Mouse (Mus musculus): Measurements from ENCODE around the gene Gucy2d.

Gene Gucy2d

DNA sequence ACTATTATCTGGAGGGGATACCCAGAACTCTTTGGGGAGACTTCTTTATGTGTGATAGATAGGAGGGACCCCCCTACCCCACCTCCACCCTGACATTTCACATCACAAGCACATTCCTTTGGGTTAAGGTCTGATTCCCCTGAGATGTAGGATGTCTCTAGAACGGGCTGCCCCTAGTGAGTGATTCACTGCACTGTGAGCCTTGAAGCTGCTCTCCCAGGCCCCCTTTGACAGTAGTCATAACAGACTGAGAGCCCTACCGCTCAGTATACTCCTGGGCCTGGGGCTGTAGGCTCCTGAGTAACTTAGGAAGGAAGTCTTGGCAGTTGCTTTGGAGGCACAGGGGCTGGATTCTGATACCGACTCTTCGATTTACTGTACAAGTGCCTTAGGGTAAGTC, 50.1 kb downstream of the Gucy2d start:
- DNase-seq (ENCODE audit: low spot score in 2 of 2) = no peak

DNA sequence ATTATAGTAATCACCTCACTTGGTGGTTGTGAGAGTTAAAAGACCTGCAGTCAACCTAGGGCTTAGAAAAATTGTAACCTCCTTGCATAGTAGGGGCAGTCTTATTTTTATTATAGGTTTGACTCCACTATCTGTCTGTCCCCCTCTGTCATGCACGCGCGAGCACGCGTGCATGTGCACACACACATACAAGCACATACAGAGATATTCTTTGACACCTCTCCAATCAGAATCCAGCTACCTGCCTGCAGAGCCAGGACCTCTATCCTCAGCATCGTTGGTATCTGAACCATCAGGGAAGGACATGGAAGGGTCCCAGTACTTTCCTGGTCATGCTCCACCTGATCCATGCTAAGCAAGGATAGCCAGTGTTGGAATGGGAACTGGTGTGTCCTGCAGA, 50.7 kb downstream of the Gucy2d start:
- DNase-seq (ENCODE audit: low spot score in 2 of 2) = no peak

DNA sequence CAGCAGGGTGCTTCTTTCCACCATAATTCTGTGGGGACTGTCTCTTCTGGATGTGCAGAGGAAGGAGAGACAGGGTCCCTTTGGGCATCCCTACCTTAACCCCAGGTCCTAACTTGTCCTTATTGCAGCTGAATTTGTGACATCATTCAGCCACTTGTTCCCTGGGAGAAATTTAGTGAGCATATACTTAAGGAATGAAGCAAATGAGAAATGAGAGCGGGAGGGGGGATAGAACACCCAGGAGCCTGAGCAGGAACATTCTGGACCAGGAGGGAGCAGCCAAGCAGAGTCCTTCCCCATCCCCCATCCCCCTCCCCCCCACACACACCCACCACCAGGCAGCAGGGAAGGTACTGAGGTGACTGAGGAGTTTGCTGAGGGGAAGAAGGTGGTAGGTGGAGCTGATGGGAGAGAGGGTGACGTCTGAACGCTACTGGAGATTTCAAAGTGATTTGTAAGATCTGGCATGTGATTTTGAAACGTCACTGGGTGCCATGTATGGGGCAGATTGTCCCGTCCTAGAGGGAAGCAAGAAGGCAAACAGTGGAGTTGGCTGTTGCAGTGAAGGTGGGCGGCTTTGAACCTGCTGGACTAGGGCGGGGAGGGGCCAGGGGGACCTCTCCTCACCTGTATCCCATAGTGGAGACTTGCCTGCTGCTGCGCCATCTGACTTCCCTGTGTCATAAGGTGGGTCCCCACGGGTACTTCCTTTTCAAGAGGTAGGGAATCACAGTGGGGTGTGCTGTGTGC, 51.4 kb downstream of the Gucy2d start:
- DNase-seq (ENCODE audit: low spot score in 2 of 2) = no peak

DNA sequence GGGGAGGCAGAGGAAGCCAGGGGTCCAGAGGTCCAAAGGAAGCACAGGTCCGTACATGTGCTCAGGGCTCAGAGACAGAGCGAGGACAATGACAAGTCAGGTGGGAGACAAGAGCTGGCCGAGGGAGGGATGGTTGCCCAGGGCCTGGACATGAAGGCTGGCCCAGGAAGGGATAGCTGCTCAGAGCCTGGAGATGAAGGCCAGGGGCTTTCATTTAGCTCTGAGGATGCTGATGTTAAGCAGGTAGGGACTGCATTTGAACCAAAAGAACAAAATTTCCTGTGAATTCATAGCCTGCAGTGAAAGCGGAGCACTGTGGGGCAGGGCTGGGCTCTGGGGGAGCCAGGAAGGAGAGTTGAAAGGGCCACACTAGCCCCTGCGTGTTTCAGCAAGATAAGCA, 52.1 kb downstream of the Gucy2d start:
- DNase-seq (ENCODE audit: low spot score in 2 of 2) = no peak

DNA sequence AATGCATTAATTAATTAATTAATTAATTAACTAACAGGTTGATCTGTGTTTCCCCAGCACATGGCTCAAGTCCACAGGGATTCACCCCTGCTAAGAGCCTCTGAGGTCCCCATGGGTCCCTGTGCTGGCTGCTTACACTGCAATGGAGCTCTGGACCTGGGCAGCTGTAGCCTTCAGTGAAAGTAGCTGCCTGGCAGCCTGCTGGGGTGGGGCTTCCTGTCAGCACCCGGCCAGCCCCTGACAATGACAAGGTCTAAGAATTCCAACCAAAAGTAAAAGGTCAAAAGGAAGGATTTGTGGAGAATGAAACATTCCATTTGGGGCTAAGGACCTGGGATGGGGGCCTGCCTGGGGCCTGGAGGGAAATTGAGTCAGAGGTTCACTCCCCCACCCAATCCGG, 53.1 kb downstream of the Gucy2d start:
- DNase-seq (ENCODE audit: low spot score in 2 of 2) = no peak

DNA sequence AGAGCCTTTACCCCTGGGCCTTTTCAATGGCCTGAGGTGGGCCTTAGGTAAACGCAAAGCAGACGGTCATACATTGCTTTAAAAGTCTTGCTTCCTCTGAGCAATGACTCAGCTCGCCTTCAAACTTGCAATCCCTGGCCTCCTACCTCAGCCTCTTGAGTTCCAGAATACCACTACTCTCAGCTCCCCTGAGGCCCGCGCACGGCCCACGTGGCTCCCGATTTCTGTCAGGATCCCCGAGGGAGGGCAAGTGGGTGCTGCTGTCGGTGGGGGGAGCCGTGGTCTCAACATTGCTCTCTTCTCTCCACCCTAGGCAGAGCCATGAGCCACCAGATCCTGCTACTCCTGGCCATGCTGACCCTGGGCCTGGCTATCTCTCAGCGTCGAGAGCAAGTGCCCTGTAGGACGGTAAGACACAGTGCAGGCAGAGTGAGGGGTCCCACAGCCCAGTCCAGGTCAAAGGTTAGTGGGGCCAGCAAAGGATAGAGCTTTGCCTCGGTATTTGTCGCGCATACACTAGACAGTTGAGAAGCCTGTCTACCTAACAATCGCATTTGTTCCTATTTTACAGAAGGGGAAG, 53.8 kb downstream of the Gucy2d start:
- no peak for DNase-seq (ENCODE audit: low spot score in 2 of 2)

DNA sequence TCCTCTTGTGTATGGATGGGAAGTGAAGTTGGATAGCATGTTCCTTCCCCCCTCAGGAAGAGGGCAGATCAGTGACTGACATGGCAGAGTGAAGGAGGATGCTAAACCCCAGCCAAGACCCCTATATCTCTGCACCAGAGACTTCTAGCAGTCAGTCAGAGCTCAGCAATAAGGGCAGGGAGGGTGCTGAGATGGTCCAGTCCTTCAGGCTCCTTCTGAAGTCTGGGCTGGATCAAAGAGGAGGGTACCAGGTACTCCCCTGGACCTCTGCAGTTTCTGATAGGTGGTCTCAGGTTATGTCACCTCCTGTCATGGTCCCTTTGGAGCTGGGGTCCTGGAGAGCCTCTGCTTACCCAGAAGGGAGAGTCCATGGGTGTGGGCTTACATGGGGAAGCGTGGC, 55.4 kb downstream of the Gucy2d start:
- no peak for DNase-seq (ENCODE audit: low spot score in 2 of 2)

DNA sequence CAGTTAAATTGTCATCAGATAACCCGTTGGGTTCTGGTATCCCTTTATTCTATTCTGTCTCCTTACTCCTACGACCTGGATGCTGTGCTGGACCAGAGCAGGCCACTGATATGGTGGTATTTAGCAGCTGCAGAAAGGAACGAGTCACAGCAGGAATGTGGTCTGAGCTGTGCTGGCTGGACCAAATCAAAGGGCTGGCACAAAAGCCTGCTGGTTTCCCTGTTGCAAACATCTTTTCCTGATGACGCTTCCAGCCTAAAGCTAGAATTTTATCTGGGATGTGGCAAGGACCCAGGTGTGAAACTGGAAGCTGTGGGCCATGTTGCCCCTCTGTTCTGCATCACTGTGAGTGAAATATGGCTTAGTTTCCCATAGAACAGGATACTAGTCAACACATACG, 57.2 kb downstream of the Gucy2d start:
- DNase-seq (ENCODE audit: low spot score in 2 of 2) = no peak

DNA sequence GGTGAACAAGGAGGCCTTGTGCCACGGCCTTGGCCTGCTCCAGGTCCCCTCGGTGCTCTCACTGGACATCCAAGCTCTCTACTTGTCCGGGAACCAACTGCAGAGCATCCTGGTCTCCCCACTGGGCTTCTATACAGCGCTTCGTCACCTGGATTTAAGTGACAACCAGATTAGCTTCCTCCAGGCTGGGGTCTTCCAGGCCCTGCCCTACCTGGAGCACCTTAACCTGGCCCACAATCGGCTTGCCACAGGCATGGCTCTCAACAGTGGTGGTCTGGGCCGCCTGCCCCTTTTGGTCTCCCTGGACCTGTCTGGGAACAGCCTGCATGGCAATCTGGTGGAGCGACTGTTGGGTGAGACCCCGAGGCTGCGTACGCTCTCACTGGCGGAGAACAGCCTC, 57.9 kb downstream of the Gucy2d start:
- no peak for DNase-seq (ENCODE audit: low spot score in 2 of 2)

DNA sequence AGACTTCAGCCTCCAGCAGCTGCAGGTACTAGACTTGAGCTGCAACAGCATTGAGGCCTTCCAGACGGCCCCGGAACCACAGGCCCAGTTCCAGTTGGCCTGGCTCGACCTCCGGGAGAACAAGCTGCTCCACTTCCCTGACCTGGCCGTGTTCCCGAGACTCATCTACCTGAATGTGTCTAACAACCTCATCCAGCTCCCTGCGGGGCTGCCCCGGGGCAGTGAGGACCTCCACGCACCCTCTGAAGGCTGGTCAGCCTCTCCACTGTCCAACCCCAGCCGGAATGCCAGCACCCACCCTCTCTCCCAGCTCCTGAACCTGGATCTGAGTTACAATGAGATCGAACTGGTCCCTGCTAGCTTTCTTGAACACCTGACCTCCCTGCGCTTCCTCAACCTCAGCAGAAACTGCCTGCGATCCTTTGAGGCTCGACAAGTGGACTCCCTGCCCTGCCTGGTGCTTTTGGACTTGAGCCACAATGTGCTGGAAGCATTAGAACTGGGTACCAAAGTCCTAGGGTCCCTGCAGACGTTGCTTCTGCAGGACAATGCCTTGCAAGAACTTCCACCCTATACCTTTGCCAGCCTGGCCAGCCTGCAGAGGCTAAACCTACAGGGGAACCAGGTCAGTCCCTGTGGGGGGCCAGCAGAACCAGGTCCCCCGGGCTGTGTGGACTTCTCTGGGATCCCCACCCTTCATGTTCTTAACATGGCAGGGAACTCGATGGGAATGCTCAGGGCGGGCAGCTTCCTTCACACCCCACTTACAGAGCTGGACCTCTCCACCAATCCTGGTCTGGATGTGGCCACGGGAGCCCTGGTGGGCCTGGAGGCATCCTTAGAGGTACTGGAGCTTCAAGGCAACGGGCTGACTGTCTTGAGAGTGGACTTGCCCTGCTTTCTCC, 58.7 kb downstream of the Gucy2d start:
- no peak for DNase-seq (ENCODE audit: low spot score in 2 of 2)

DNA sequence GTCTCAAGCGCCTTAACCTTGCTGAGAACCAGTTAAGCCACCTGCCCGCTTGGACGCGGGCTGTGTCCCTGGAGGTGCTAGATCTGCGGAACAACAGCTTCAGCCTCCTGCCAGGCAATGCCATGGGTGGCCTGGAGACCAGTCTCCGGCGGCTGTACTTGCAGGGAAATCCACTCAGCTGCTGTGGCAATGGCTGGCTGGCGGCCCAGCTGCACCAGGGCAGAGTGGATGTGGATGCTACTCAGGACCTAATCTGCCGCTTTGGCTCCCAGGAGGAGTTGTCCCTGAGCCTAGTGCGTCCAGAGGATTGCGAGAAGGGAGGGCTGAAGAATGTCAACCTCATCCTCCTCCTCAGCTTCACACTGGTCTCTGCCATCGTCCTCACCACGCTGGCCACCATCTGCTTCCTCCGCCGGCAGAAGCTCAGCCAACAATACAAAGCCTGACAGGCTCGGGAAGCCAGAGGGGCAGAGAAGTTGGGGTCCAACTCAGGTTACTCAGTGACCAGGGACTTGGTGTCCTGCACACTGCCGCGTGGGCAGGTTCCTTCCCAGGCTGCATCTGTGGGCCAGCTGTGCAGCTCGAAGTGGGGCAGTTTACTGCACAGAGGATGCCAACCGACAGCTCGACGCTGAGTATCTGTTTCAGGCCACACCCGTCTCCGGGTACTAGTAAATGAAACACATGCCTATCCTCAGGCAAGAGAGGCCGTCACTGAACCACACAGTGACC, 59.5 kb downstream of the Gucy2d start:
- DNase-seq (ENCODE audit: low spot score in 2 of 2) = no peak

DNA sequence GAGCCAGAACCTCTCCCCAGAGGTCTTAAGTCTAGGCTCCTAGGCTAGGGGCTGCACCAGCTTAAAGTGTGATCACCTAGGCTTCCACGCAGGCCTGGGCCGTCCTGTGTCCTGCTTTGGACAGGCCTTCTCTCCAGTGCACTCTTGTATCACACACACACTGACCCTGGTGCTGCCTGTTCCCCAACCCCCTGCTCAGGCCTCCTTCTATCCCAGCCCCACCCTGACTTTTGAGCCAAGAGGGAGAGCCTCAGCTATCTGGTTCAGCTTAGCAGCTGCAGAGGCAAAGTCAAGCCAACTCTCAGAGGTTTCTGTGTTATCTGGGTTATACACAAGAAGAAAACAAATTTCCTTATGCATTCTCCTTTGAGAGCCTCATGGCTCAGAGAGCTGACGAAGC, 60.3 kb downstream of the Gucy2d start:
- DNase-seq (ENCODE audit: low spot score in 2 of 2) = no peak

DNA sequence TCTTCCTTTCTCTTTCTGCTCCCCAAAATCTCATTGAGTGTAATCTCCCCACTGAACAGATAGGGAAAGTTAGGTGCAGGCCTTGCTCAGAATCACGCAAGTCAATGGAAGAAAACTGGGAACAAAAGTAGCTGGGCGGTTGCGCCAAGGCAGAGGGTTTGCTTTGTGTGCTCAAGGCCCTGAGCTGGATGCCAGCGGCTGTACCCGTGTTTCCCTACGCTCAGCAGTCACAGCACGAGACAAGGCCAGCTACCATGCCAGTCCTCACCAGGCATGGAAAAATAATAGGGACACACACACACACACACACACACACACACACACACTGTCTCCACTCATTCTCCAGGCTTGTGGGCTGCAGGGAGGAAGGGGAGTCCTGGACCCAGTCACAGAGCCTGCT, 60.9 kb downstream of the Gucy2d start:
- no peak for DNase-seq (ENCODE audit: low spot score in 2 of 2)

DNA sequence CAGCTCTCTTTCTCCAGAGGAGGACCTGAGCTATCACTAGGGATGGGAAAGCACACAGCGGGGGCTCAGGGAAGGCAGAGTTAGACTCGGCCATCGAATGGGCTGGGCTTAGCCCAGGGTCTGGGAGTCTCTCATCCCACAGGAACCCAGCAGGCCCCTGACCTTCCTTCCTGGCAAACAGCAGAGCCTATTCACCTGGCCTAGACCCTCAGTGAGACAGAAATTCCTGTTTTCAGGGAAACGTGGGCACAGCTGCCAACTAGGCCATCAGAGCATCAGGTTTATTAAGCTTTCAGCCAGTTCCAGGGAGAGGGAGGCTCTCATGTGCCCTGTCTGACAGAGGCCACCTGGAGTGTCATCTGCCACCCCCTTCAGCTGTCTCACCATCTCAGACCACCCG, 62.7 kb downstream of the Gucy2d start:
- DNase-seq (ENCODE audit: low spot score in 2 of 2) = no peak

DNA sequence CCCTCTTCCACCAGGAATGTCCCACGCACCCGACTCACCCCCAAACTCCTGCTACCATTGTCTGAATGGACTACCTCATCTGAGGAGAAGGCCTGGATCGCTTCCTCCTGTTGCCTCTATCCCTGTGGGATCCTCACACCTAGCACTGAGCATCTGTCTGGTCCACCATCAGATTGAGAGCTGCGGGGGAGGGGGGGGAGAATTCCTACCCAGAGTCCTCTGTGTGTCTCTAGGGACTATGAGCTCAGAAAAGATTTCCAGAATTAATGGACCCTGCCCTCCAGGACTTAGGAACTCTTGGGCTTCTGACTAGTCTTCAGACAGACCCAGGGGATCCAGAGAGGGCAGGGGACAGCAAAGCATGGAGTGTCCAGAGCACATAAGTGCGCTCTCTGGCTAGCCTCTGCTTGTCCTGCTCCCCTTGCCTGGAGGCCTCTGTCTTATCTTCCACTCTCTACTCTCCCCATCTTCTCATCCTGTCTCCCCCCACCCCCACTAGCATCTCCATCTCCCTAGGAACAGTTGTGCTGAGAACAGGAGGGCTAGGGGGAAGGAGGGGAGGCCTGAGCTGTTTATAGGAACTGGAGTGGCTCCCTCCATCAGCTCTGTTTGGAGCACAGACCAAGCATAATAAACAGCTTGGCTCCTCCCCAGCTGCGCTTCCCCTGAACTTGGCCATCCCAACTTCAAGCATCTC, 63.9 kb downstream of the Gucy2d start:
- DNase-seq (ENCODE audit: low spot score in 2 of 2) = no peak

DNA sequence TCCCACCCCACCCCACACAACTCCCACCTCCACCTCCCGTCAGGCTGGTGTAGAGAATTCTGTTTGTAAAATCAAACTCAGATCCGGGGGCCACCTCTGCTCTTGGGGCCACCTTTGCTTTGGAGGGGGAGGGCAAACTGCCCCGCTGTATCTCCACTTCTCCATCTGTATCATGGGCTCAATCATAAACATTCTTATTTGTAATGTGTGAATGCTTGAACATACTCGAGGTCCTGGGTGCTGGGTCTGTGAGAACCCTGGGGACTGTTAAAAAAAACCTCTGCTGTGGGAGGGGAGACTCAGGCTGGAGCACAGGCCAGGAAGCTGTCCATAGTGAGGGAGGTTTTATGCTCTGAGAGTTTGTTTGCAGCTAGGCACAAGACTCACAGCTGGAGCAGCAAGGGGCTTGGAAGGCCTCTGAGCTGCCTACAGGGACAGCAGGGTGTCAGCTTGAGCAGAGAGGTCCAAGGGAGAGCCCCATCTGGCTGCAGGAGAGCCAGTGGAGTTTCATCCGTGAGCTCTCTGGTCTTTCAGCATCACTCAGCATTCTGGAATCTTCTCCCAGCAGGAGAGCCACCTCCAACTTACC, 64.6 kb downstream of the Gucy2d start:
- DNase-seq (ENCODE audit: low spot score in 2 of 2) = no peak

DNA sequence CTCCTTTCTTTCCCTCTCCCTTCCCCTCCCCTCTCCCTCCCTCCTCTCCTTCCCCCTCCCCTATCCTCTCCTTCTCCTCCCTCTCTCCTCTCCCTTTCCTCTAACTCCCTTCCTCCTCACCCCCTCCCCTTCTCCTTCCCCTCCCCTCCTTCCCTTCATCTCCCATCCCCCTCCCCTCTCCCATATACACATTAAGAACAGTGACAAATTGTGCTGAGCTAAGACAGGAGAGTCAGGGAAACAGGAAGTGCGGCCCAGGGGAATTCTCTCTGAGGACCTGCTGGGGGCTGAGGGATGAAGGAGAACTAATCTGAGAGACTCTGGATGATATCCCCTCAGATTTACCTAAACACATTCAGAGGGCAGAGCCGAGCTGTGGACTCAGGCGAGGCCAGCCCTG, 65.4 kb downstream of the Gucy2d start:
- no peak for DNase-seq (ENCODE audit: low spot score in 2 of 2)

DNA sequence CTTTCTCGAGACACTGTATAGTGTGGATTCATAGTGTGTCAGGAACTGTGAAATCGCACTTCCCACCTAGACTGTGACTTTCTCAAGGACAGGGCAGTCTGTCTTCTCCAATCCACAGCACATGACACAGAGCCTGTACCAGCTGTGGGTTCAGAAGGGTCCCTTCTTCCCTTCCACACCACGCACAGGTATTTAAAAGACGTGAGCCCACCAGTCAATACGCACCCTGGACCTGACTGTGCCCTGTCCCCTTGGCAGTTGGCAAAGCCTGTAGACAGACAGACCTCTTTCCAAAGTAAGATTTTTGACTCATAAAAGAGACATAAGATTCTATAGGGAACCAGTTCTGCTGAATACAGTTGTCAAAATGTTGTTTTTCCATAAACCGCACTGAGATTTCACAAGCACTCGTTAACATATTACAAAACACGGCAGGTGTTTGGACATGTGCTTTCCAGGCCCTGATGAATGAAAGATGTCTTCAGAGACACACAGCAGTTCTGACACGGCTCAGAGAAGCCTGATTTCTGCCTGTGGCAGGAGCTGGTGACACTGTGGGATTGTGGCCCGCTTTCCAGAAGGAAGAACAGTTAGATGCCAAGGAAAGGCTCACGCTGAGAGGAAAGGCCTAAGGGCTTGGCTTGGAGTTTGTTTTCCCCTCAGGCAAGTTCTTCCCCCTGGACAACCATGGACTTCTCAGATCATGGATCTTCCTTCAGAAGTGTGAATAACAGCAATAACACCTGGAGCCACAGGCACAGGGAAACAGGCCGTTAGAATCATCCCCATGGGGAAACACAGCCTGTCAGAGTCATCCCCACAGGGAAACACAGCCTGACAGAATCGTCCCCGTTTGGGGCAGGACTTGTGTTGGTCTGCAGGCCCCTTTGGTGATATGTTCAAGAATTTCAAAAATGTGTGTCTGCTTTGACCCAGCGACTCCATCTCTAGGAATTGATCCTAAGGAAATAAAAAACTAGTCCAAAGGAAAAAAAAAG, 71.0 kb downstream of the Gucy2d start:
- DNase-seq (ENCODE audit: low spot score in 2 of 2) = no peak

DNA sequence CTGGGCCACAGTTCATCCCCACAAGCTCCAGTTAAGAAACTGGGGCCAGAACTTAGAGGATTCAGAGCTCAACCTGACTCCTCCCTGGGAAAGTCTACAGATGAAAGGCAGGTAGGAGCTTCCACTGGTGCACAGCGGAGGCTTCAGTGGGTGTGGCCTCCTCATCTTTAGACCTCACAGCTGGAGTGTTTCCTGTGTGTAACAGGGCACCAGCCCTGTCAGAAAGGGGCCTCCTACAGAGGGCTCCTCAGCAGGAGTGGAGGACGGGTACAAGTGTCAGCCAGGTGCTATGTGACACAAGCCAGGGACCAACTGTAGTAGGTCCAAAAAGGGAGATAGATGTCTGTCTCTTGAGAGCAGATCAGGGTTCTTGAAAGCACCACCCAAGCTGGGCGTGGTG, 73.0 kb downstream of the Gucy2d start:
- DNase-seq (ENCODE audit: low spot score in 2 of 2) = no peak

DNA sequence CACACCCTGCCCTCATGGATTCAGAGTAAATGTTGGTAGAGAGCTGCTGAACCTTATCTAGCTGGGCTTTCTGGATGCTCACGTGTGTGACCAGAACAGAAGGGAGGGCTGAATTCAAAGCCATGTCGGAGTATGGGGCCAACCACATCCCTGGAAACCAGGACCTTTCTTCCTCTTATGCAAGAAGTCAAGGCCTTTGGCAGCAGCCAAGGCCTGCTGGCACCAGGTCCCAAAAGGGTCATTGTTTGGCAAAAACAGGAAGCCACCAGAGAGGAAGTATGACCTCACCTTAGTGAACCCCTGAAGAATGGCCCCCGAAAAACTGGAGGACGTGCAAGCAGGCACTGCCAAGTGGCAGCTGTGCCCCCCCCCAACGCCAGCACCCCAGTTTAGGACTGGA, 82.4 kb downstream of the Gucy2d start:
- DNase-seq (ENCODE audit: low spot score in 2 of 2) = no peak
